Mouse (Mus musculus) heart, adult 18-20 months (tissue): ENCODE results near the gene Praf2. TPM values are rescaled to one million over a fixed set of nuclear protein-coding genes. Genes with fewer than 3 reads are reported as not detected.

Experiments used
- DNase-seq, 2 experiments: peaks; one replicate each; pipeline ENCODE4 v3.0.0; 2021 to 2022; ENCODE audit warnings: mixed read lengths in 1 of 2
- total RNA-seq, 2 experiments: library from RNA; stranded (reverse); gene quantifications; 2 replicates each; pipeline ENCODE4 v1.2.3; 2021

The Praf2 gene
- total RNA-seq, 2 experiments from 2014 or later: 5.1 to 5.3 TPM

DNA sequence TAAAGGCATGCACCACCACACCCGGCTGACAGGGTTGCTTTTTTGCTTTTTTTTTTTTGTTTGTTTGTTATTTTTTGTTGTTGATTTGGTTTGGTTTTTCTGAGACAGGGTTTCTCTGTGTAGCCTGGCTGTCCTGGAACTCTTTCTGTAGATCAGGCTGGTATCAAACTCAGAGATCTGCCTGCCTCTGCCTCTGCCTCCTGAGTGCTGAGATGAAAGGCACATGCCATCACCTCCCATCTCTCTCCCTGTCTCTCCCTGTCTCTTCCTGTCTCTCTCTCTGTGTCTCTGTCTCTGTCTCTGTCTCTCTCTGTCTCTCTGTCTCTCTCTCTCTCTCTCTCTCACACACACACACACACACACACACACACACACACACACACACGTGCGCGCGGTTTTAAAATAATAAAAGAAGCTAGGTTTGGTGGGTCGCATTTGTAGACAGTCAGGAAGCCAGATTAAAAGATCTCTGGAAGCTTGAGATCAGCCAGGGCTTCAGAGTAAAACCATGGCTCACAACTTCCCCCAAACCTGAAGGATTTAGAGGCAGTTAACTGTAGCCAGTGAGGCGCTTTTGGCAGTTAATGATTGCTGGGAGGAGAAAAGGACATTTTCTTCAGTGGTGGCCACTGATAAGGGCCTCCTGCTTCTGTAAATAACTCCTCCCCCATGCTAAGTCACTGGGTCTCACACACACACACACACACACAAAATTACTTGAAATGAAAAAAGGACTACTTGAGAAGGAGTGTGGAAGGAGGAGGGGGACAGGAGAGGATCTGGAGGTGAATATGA is 50.4 kb downstream of the Praf2 start:
- DNase-seq: no peak

GRCm38 (mm10) chrX:7779294-7779693 is 51.1 kb downstream of the Praf2 start:
- no peak for DNase-seq

Other genes starting within 250 kb of the Praf2 start
- gene Foxp3, start 154.8 kb upstream of the Praf2 start, total RNA-seq: under 1 TPM in 1 of 2 experiments, not detected in 1; 0.28 TPM
- 1 to 10 TPM; 3.6 to 4.5 TPM for gene Ppp1r3f, start 154.2 kb upstream of the Praf2 start, total RNA-seq
- 10 to 100 TPM; 10.5 to 12.5 TPM for gene Ccdc22, start 122.9 kb upstream of the Praf2 start, total RNA-seq
- not detected for gene Cacna1f, start 121.4 kb upstream of the Praf2 start, total RNA-seq
- 1 to 10 TPM; 2.2 to 4.1 TPM for gene Syp, start 90.0 kb upstream of the Praf2 start, total RNA-seq
- 10 to 100 TPM; 21.1 to 21.5 TPM for gene Prickle3, start 71.2 kb upstream of the Praf2 start, total RNA-seq
- 10 to 100 TPM; 41.3 to 57.6 TPM for gene Plp2, start 57.0 kb upstream of the Praf2 start, total RNA-seq
- gene Magix, start 47.2 kb upstream of the Praf2 start, total RNA-seq: 10 to 100 TPM; 25.2 to 27.9 TPM
- 10 to 100 TPM; 17.8 to 20.1 TPM for gene Gpkow, start 31.3 kb upstream of the Praf2 start, total RNA-seq
- gene Wdr45, start 14.1 kb upstream of the Praf2 start, total RNA-seq: 10 to 100 TPM; 29.9 to 51.4 TPM
- not detected for gene Gm45208, start 6.2 kb upstream of the Praf2 start, total RNA-seq
- gene Ccdc120, start 22.5 kb downstream of the Praf2 start, total RNA-seq: under 1 TPM; 0.59 to 0.67 TPM
- gene Tfe3, start 34.1 kb downstream of the Praf2 start, total RNA-seq: 10 to 100 TPM; 12.6 to 13.0 TPM
- 10 to 100 TPM; 20.5 to 22.9 TPM for gene Gripap1, start 61.3 kb downstream of the Praf2 start, total RNA-seq
- under 1 TPM; 0.15 to 0.57 TPM for gene Kcnd1, start 93.8 kb downstream of the Praf2 start, total RNA-seq
- gene Otud5, start 112.9 kb downstream of the Praf2 start, total RNA-seq: 10 to 100 TPM; 19.3 to 23.4 TPM
- 1 to 10 TPM; 2.2 to 4.3 TPM for gene Pim2, start 149.8 kb downstream of the Praf2 start, total RNA-seq
- 10 to 100 TPM; 10.6 to 17.3 TPM for gene Slc35a2, start 155.6 kb downstream of the Praf2 start, total RNA-seq
- gene Pqbp1, start 170.8 kb downstream of the Praf2 start, total RNA-seq: 10 to 100 TPM; 21.3 to 23.5 TPM
- 10 to 100 TPM; 47.2 to 49.7 TPM for gene Timm17b, start 170.9 kb downstream of the Praf2 start, total RNA-seq
- gene Gm10491, start 179.4 kb downstream of the Praf2 start, total RNA-seq: not detected
- not detected for gene Gm10490, start 181.1 kb downstream of the Praf2 start, total RNA-seq
- under 1 TPM in 1 of 2 experiments, not detected in 1; 0.12 TPM for gene Pcsk1n, start 191.4 kb downstream of the Praf2 start, total RNA-seq
- not detected for gene Eras, start 200.2 kb downstream of the Praf2 start, total RNA-seq
- 10 to 100 TPM; 10.4 to 11.3 TPM for gene Hdac6, start 219.4 kb downstream of the Praf2 start, total RNA-seq
- gene Gata1, start 249.6 kb downstream of the Praf2 start, total RNA-seq: not detected